Mouse (Mus musculus) frontal cortex, postnatal 36 days (tissue): ENCODE data around the gene Mcf2l.

Source experiments
- DNase-seq, 2 experiments: peaks; one replicate each; pipeline ENCODE4 v3.0.0; 2022; ENCODE audit warnings: low spot score in 2 of 2

Mcf2l gene

GRCm38 (mm10) chr8:12991411-12991810 is 117.8 kb downstream of the Mcf2l start:
- no peak for DNase-seq

GRCm38 (mm10) chr8:12994468-12994867 is 120.9 kb downstream of the Mcf2l start:
- no peak for DNase-seq

- DNase-seq, result peak in 1 of 2 experiments; percentile 41
Measured at GRCm38 (mm10) chr8:12995481-12995880, 121.9 kb downstream of the Mcf2l start.

- DNase-seq, result no peak
Measured at GRCm38 (mm10) chr8:12996831-12997275, 123.2 kb downstream of the Mcf2l start.

DNA sequence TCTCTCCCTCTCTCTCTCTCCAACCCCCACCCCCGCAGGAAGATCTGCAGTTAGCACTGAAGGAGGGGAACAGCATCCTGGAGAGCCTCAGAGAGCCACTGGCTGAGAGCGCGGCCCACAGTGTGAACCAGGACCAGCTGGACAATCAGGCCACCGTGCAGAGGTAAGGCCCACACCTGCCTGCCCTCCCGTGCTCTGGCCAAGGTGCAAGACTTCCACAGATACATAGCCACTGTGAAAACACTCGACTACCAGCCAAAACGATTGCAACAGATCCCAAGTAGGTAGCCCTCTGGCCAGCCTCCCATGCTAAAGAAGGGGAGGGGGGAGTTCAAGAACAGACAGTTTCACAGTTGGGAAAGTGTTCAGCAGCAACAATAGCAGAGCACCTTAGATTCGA is 124.7 kb downstream of the Mcf2l start:
- DNase-seq, result no peak

GRCm38 (mm10) chr8:12999793-13000192 is 126.2 kb downstream of the Mcf2l start:
- DNase-seq, result peak; percentile 43 to 56

DNA sequence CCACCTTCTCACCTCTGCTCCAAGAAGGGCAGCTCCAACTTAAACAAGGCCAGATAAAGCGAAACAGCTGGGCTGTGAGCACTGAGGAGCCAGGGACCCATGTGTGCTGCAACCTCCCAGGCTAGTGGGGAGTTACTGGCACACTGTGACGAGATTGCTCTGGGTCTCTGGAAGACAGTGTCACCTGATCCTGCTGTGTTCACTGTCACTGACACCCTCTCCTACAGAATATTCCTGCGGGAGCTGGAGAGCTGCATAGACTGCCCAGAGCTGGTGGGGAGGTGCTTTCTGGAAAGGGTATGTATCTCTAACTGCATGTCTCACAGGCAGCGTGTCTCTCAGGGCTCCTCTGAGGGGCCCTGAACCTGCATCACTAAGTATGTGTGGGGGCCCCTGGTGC is 133.9 kb downstream of the Mcf2l start:
- no peak for DNase-seq

DNA sequence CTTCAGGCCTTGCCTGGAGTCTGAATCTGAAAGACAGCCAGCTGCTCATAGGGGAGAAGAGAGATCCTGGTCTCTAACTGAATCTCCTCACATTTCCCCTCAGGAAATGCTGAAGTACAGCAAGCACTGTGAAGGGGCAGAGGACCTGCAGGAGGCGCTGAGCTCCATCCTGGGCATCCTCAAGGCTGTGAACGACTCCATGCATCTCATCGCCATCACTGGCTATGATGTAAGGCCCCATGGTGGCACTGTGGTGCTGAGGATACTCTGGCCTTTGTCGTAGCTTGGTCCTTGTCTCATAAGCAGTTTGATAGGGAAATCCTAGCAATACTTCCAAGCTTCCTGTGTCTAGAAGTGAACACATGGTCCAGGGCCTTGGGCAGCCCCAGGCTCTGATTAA is 136.7 kb downstream of the Mcf2l start:
- no peak for DNase-seq

- no peak for DNase-seq
Measured at GRCm38 (mm10) chr8:13019560-13019959, 146.0 kb downstream of the Mcf2l start.

DNA sequence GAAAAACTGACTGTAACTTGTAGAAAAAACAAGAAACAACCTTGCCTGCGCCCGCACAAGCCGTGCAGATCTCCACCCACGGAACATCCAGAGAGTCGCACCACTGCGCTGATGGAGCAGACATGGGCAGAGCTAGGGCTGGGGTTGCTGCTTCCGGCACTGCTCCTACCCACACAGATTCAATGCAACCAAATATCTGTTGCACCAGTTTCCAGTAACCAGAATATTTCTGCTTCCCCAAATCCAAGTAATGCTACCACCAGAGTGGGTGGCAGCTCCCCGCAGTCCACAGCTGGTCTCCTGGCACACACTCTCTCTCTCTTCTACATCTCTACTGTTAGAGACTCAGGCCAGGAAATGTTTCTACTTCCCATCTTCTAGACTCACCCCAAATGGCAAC is 148.2 kb downstream of the Mcf2l start:
- peak; percentile 54 to 67 for DNase-seq

DNA sequence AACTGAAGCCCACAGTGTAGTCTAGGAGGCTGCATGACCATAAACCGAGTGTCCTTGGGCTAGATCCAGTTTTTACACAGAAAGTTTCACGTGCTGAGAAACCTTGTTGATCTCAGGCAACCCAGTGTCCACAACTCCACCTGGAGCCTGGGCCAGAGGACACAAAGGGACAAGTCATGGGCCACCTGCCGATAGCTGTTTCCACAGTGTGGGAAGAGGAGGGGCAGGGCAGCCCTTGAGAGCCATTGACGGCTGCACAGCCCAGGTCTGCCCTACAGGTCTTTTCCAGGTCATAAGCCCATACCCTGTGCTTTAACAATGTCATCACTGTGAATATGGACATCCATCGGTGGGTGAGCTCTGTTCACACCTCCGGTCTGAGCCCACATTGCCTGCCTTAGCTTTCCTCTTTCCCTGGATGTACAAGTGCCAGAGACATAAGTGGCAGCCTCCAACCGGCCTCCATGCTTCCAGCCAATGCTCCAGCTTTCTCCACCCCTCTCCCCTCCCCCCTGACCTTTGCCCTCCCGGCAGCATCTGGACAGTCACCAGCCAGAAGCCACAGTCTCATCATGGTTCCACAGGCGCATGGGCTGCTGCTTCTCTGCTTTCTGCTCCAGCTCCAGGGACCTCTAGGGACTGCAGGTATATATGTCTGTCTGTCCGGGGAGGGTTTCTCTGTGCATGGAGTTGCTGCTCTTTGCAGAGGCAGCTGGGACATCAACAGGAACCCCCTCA is 152.1 kb downstream of the Mcf2l start, which contains the start of gene F7:
TSS of gene F7 (plus strand) at position 548 of the 738 bp plus-strand sequence.
- no peak for DNase-seq

- no peak for DNase-seq
Measured at GRCm38 (mm10) chr8:13027615-13028014, 154.0 kb downstream of the Mcf2l start.

- peak; percentile 71 to 81 for DNase-seq
Measured at GRCm38 (mm10) chr8:13028482-13028881, 154.9 kb downstream of the Mcf2l start.

- peak; percentile 24 to 50 for DNase-seq
Measured at GRCm38 (mm10) chr8:13036346-13036812, 162.8 kb downstream of the Mcf2l start.

DNA sequence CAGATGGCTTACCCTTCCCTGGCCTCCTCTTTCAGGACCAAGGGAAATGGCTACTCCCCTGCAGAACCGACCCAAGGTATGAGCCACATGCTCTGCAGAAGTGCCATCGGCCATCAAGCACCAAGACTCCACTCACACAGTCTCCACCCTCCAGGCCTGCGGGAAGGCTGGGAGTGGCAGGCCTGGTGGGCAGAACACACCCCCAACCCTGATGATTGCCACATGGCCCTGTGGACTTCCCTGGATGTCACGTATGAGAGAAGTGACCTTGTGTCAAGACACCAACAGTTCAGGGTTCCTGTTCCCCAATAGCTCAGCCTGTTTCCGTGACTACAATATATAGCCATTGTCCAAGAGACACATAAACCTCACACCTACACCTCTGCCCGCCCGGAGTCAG is 163.4 kb downstream of the Mcf2l start, which contains the start of gene F10:
TSS of gene F10 (plus strand) at position 294 of the 400 bp plus-strand sequence.
- DNase-seq, result no peak

GRCm38 (mm10) chr8:13037569-13037968 is 164.0 kb downstream of the Mcf2l start:
- no peak for DNase-seq

DNA sequence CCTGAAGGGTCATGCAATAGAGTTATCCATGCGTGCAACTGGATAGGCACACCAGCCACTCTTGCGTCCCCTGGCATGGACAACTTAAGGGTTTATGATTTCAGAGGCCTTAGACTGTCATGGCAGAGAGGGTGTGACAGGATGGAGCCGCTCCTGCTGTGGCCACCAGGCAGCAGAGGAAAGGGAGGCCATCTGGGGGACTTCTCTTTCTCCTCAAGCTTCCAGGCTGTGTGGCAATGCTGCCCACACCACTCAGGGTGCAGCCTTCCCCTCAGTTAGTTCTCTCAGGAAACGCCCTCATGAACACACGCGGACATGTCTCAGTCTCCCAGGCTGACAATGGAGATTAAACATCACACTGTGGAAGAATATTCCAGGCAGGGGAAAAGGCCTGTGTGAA is 165.4 kb downstream of the Mcf2l start:
- DNase-seq, result no peak

DNA sequence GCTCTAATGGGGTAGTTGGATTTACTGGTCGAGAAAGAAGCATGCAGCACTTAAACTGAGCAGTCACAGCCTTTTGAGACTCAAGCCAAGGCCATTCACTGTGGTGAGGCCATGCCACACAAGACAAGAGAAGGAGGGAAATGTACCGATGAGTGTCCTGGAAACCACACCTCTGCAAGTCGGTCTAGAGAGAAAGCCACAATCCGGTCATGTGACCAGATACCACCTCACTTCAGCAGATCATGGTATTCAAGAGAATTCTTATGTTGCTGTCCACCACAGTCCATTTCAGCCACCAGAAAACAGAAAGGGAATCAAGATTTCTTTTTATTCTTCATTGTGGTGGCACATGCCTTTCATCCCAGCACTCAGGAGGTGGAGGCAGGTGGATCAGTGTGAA is 167.9 kb downstream of the Mcf2l start:
- no peak for DNase-seq

- DNase-seq, result no peak
Measured at GRCm38 (mm10) chr8:13047652-13048051, 174.0 kb downstream of the Mcf2l start.

GRCm38 (mm10) chr8:13050550-13050949 is 176.9 kb downstream of the Mcf2l start:
- no peak for DNase-seq

GRCm38 (mm10) chr8:13057351-13057750 is 183.7 kb downstream of the Mcf2l start:
- DNase-seq, result no peak

DNA sequence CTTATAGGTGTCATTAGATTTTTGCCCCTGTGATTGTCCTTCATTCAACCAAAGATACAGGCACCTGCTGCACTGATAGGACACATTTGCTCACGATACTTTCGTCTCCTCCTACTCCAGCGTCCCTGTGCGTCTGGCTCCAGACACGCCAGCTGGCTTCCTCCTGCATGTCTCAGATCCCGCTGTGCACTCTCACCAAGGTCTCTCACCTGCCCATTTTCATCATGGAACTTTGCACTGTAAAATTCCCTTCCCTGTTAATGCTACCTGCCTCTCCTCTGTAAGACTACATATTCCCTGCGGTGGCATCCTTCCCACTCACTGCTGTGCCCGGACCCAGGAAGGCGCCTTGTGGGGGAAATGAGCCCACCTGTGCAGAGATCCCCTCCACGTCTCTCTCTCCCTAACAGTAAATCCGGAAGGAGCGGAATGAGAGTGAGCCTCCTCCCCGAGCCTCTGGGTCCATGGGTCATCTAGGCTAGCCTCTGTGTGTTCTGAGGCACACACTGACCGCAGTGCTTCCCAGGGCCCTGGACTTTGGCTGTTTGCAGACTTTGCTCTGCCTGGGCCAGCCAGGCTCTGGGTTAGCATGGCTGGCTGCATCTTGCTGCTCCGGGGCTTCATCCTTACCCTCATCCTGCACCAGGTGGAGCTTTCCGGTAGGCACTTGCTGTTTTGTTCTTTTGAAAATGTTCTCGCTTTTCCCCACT is 187.0 kb downstream of the Mcf2l start, which contains the start of gene Proz:
TSS of gene Proz (plus strand) at position 474 of the 710 bp plus-strand sequence.
- no peak for DNase-seq

DNA sequence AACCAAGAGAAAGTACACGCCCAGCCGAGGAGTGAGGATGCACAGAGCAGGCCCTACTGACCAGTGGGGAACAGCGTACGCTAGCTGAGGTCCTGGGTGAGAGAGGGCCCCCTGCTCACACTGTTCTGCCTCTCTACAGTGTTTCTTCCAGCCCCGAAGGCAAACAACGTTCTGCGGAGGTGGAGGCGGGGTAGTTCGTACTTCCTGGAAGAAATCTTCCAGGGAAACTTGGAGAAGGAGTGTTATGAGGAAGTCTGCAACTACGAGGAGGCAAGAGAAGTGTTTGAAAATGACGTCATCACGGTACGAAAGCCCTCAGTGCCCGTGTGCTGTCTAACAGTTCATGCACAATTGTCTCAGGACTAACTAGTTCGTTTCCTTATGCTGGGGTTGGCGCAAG is 189.5 kb downstream of the Mcf2l start:
- no peak for DNase-seq
